Mouse (Mus musculus): ENCODE results near the gene Bcl11a. TPM values are rescaled to one million over a fixed set of nuclear protein-coding genes. Genes with fewer than 3 reads are reported as not detected.

The Bcl11a gene
- total and polyA plus RNA-seq, 3 experiments: 37.0 to 112 (median 83.8) TPM

GRCm38 (mm10) chr11:24098069-24098468, 20.2 kb downstream of the Bcl11a start:
- H3K27me3 ChIP-seq (ENCODE audit: control insufficient read depth in 1 of 2, insufficient read depth in 2 of 2, low read length in 2 of 2): no peaks in the 10 kb centered on the region
- no peaks in the 10 kb centered on the region for H3K9me3 ChIP-seq (replicated peaks; ENCODE audit: insufficient read depth, low read length)
- H3K27ac ChIP-seq (ENCODE audit: control insufficient read depth, low read depth, low read length): peak overlapping the region; percentile 38
- H3K79me2 ChIP-seq (ENCODE audit: control insufficient read depth, insufficient read depth, low read length, poor library complexity): peaks cover 88% of the 10 kb centered on the region
- 0 out of 2 replicates have a peak overlapping the region, but pooled peaks have one; percentile 17 for H3K9ac ChIP-seq (ENCODE audit: control insufficient read depth, low read depth, low read length, poor library complexity, severe bottlenecking)
- no peak overlapping the region; a peak in 1 of 4 replicates for H3K4me3 ChIP-seq (ENCODE audit: control insufficient read depth in 1 of 2, insufficient read depth in 1 of 2, low read depth in 2 of 2, low read length in 2 of 2)
- 0 out of 2 replicates have a peak, but pooled peaks have one; percentile 40 for TF ChIP-seq CHD1 (IDR thresholded peaks at IDR 0.05; ENCODE audit: low read depth, low read length)
- 0 out of 2 replicates have a peak, but pooled peaks have one; percentile 5 for TF ChIP-seq ETS1 (IDR thresholded peaks at IDR 0.05; ENCODE audit: low read depth, low read length)
- TF ChIP-seq RAD21 (IDR thresholded peaks at IDR 0.05; ENCODE audit: low read depth, low read length): no peak
- no peak for TF ChIP-seq SIN3A (IDR thresholded peaks at IDR 0.05; ENCODE audit: low read length)
- no peak for TF ChIP-seq JUND (IDR thresholded peaks at IDR 0.05; ENCODE audit: low read depth, low read length)
- TF ChIP-seq ZC3H11A (IDR thresholded peaks at IDR 0.05; ENCODE audit: low read depth, low read length): no peak
- peaks cover 37 to 87% of the 10 kb centered on the region in 2 experiments for H3K36me3 ChIP-seq (ENCODE audit: control insufficient read depth in 1 of 2, insufficient read depth in 2 of 2, low read length in 2 of 2)
- H3K4me1 ChIP-seq (ENCODE audit: control insufficient read depth in 1 of 2, insufficient read depth in 2 of 2, low read length in 2 of 2): peaks cover 53 to 62% of the 10 kb centered on the region in 2 experiments
- DNase-seq (ENCODE audit: low read depth, low spot score): no peak

GRCm38 (mm10) chr11:24098662-24099061, 20.8 kb downstream of the Bcl11a start:
- Histone ChIP-seq H3K27me3 (ENCODE audit: control insufficient read depth in 1 of 2, insufficient read depth in 2 of 2, low read length in 2 of 2) (no peaks in the 10 kb centered on the region), H3K9ac (ENCODE audit: control insufficient read depth, low read depth, low read length, poor library complexity, severe bottlenecking) (peak overlapping the region; percentile 23), H3K4me3 (ENCODE audit: control insufficient read depth in 1 of 2, insufficient read depth in 1 of 2, low read depth in 2 of 2, low read length in 2 of 2) (peak overlapping the region in 1 of 2 experiments; percentile 0; a peak in 1 of 4 replicates), H3K27ac (ENCODE audit: control insufficient read depth, low read depth, low read length) (peak overlapping the region; percentile 74), H3K9me3 (replicated peaks; ENCODE audit: insufficient read depth, low read length) (no peaks in the 10 kb centered on the region), H3K79me2 (ENCODE audit: control insufficient read depth, insufficient read depth, low read length, poor library complexity) (peaks cover 89% of the 10 kb centered on the region), H3K36me3 (ENCODE audit: control insufficient read depth in 1 of 2, insufficient read depth in 2 of 2, low read length in 2 of 2) (peaks cover 34 to 86% of the 10 kb centered on the region in 2 experiments), H3K4me1 (ENCODE audit: control insufficient read depth in 1 of 2, insufficient read depth in 2 of 2, low read length in 2 of 2) (peaks cover 54 to 62% of the 10 kb centered on the region in 2 experiments)
- TF ChIP-seq USF1 (IDR thresholded peaks at IDR 0.05; ENCODE audit: low read depth, low read length): no peak
- TF ChIP-seq EP300 (IDR thresholded peaks at IDR 0.05; ENCODE audit: low read depth in 1 of 2, low read length in 2 of 2): no peak
- TF ChIP-seq GATA1 (IDR thresholded peaks at IDR 0.05; ENCODE audit: low read depth, low read length): no peak
- TF ChIP-seq ZC3H11A (IDR thresholded peaks at IDR 0.05; ENCODE audit: low read depth, low read length): no peak
- TF ChIP-seq SMC3 (IDR thresholded peaks at IDR 0.05; ENCODE audit: low read depth, low read length): no peak
- no peak for TF ChIP-seq JUND (IDR thresholded peaks at IDR 0.05; ENCODE audit: low read depth, low read length)
- no peak for TF ChIP-seq CHD2 (IDR thresholded peaks at IDR 0.05; ENCODE audit: low read length)
- no peak; the same call in 1 of the 2 replicates for TF ChIP-seq POLR2AphosphoS2 (IDR thresholded peaks at IDR 0.05; ENCODE audit: low read length)
- TF ChIP-seq NRF1 (IDR thresholded peaks at IDR 0.05; ENCODE audit: insufficient read depth, low read depth, low read length, poor library complexity, severe bottlenecking): no peak
- DNase-seq (ENCODE audit: low read depth, low spot score): no peak

GRCm38 (mm10) chr11:24099215-24099614, 21.4 kb downstream of the Bcl11a start:
- Histone ChIP-seq H3K79me2 (ENCODE audit: control insufficient read depth, insufficient read depth, low read length, poor library complexity) (peaks cover 87% of the 10 kb centered on the region), H3K27ac (ENCODE audit: control insufficient read depth, low read depth, low read length) (peak overlapping the region; percentile 74)
- TF ChIP-seq MAZ (IDR thresholded peaks at IDR 0.05; ENCODE audit: low read depth, low read length): 0 out of 2 replicates have a peak, but pooled peaks have one; percentile 46
- TF ChIP-seq GABPA (IDR thresholded peaks at IDR 0.05; ENCODE audit: low read depth, low read length): no peak
- TF ChIP-seq JUND (IDR thresholded peaks at IDR 0.05; ENCODE audit: low read depth, low read length): no peak
- no peak for TF ChIP-seq MAX (IDR thresholded peaks at IDR 0.05; ENCODE audit: low read length)
- TF ChIP-seq NRF1 (IDR thresholded peaks at IDR 0.05; ENCODE audit: insufficient read depth, low read depth, low read length, poor library complexity, severe bottlenecking): no peak
- no peak for TF ChIP-seq TCF12 (IDR thresholded peaks at IDR 0.05; ENCODE audit: low read depth, low read length)
- TF ChIP-seq CHD1 (IDR thresholded peaks at IDR 0.05; ENCODE audit: low read depth, low read length): no peak; the same call in 1 of the 2 replicates
- TF ChIP-seq CTCF (IDR thresholded peaks at IDR 0.05 in 2 of 3, conservative IDR thresholded peaks at IDR 0.05 in 1 of 3; ENCODE audit: control insufficient read depth in 1 of 3, insufficient read depth in 1 of 3, low read depth in 2 of 3, low read length in 3 of 3, poor library complexity in 1 of 3, severe bottlenecking in 1 of 3): no peak
- TF ChIP-seq MEF2A (IDR thresholded peaks at IDR 0.05; ENCODE audit: extremely low read depth, insufficient replicate concordance, low read depth, low read length, poor library complexity, severe bottlenecking): no peak
- TF ChIP-seq ETS1 (IDR thresholded peaks at IDR 0.05; ENCODE audit: low read depth, low read length): peak; percentile 24; the same call in 1 of the 2 replicates
- TF ChIP-seq KAT2A (conservative IDR thresholded peaks at IDR 0.05; ENCODE audit: low read depth, low read length): no peak
- no peak for TF ChIP-seq RAD21 (IDR thresholded peaks at IDR 0.05; ENCODE audit: low read depth, low read length)
- no peak for TF ChIP-seq ZKSCAN1 (IDR thresholded peaks at IDR 0.05; ENCODE audit: low read depth, low read length)
- TF ChIP-seq E2F4 (IDR thresholded peaks at IDR 0.05; ENCODE audit: borderline replicate concordance, low read depth, low read length): no peak
- TF ChIP-seq POLR2AphosphoS2 (IDR thresholded peaks at IDR 0.05; ENCODE audit: low read length): 0 out of 2 replicates have a peak, but pooled peaks have one; percentile 25
- TF ChIP-seq MXI1 (IDR thresholded peaks at IDR 0.05; ENCODE audit: low read depth, low read length): peak; percentile 55
- TF ChIP-seq ELF1 (IDR thresholded peaks at IDR 0.05; ENCODE audit: low read depth, low read length): no peak

More at GRCm38 (mm10) chr11:24099215-24099614, 21.4 kb downstream of the Bcl11a start:
- peaks cover 54 to 62% of the 10 kb centered on the region in 2 experiments for H3K4me1 ChIP-seq (ENCODE audit: control insufficient read depth in 1 of 2, insufficient read depth in 2 of 2, low read length in 2 of 2)
- H3K9me3 ChIP-seq (replicated peaks; ENCODE audit: insufficient read depth, low read length): no peaks in the 10 kb centered on the region
- peaks cover 32 to 82% of the 10 kb centered on the region in 2 experiments for H3K36me3 ChIP-seq (ENCODE audit: control insufficient read depth in 1 of 2, insufficient read depth in 2 of 2, low read length in 2 of 2)
- no peaks in the 10 kb centered on the region for H3K27me3 ChIP-seq (ENCODE audit: control insufficient read depth in 1 of 2, insufficient read depth in 2 of 2, low read length in 2 of 2)
- peak overlapping the region; percentile 39 for H3K9ac ChIP-seq (ENCODE audit: control insufficient read depth, low read depth, low read length, poor library complexity, severe bottlenecking)
- peak overlapping the region; percentile 0 to 25; a peak in 2 of 4 replicates for H3K4me3 ChIP-seq (ENCODE audit: control insufficient read depth in 1 of 2, insufficient read depth in 1 of 2, low read depth in 2 of 2, low read length in 2 of 2)
- peak; percentile 74 for DNase-seq (ENCODE audit: low read depth, low spot score)

Measured in MEL (cell line).